Mouse (Mus musculus): ENCODE data around the gene Wdr60. TPM values are rescaled to one million over a fixed set of nuclear protein-coding genes. Genes with fewer than 3 reads are reported as not detected.
A peak's percentile ranks its signal among the peaks of the same experiment; 100 is the strongest.
"Not testable (repeated sequence)": the region's sequence is repeated elsewhere in the genome, so short reads cannot be mapped to it uniquely, and the experiment has no call there.

Wdr60 gene
- total RNA-seq (2015) (3.3 and 16.3 TPM in 2 replicates), total RNA-seq (2017) (5.1 and 8.4 TPM in 2 replicates)

DNA sequence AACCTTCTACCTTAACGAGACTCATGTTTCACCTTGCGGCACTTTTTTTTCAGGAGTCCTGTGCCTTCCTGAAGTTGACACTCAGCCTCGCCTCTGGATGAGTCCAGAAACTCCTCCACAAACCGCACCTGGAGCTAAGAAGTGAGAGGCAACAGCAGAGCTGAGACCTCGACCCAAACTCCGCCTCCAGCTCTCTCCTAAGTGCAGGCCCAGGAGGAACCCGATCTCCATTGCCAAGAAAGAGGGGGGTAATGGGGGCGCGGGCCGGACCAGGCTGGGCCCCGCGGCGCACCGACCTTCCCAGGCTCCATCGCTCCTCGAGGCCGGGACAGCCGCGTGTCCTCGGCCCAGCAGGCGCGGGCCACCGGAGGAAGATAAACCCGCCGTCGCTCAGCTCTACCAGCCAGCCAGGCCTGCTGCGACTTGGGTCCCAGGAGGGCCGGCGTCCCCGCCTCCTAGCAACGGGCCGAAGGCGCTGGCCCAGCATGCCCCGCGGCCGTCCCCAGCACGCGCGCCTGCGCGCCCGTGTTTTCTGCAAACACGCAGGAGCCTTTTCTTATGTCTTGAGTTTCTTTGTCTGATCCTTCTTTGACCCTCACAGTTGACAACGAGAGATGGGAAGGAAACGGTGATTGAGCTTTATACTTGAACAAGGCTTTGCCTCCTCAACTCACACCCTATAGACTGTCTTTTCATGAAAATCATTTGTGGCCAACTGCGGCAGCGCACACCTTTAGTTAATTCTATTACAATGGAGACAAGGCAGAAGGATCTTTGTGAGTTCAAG, at the start of gene Wdr60:
Gene Wdr60 (minus strand): TSS at position 468 of the 787 bp plus-strand sequence.
- peak; percentile 84 for ATAC-seq (replicated peaks; ENCODE audit: poor library complexity)

- peak; percentile 38 for ATAC-seq (replicated peaks; ENCODE audit: poor library complexity)
Observed at GRCm38 (mm10) chr12:116308612-116309011, 45.8 kb upstream of the Wdr60 start.

GRCm38 (mm10) chr12:116307870-116308269, 45.0 kb upstream of the Wdr60 start:
- ATAC-seq (replicated peaks; ENCODE audit: poor library complexity), result peak; percentile 27; the same call in 1 of the 2 replicates

DNA sequence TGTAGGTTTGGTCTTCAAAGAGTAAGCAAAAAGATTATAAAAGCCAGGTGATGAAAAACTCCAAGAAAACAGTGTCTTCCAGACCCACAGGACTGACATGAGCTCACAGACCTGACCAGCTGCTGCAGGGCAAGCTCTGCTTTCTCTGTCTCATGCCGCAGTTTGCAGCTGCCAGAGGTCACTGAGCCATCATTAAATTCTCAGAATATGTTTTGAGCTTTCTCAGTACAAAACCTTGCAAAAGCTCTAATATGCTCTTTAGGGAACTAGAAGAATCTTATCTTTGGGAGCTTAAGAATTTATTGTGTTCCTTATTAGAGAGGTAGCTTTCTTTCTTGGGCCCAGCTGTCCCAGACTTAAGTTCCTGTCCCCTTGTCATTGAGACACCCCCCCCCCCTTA, 43.2 kb upstream of the Wdr60 start:
- ATAC-seq (replicated peaks; ENCODE audit: poor library complexity), result no peak

DNA sequence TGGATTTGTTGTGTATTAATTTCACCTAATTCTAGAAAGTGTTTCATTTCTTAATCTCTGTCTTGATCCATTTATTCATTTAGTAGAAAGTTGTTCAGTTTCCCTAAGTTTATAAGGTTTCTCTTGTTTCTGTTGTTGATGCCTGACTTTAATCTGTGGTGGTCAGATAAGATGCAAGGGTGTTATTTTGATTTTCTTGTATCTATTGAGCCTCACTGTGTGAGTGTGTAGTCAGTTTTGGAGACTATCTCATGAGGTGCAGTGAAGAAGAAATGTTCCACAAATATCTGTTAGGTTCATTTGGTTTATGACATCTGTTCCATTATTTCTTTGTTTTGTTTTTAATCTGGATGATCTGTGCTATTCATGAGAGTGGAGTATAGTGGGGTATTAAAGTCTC, 39.4 kb upstream of the Wdr60 start:
- peak; percentile 64 for ATAC-seq (replicated peaks; ENCODE audit: poor library complexity)

- ATAC-seq (replicated peaks; ENCODE audit: poor library complexity), result no peak
Observed at GRCm38 (mm10) chr12:116299906-116300305, 37.1 kb upstream of the Wdr60 start.

- ATAC-seq (replicated peaks; ENCODE audit: poor library complexity), result no peak
Observed at GRCm38 (mm10) chr12:116293599-116294292, 30.9 kb upstream of the Wdr60 start.

GRCm38 (mm10) chr12:116293185-116293584, 30.4 kb upstream of the Wdr60 start:
- ATAC-seq (replicated peaks; ENCODE audit: poor library complexity), result peak; percentile 72

DNA sequence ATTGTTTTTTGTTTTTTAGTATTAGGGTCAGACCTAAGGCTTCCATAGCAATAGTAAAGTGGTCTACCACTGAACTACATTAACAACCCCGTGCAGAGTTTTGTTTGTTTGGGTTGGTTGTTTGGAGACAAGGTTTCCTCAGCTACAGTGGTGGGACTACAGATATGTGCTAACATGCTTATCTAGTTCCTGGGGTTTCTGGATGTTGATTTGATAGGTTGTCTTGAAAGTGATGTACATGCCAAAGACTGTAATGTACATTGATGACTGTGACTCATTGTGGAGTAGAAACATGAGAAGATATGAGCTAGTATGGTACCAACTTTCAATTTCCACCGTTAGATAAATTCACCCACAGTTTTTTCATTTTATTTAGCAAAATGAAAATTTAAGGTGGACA, 20.7 kb upstream of the Wdr60 start:
- ATAC-seq (replicated peaks; ENCODE audit: poor library complexity), result peak; percentile 10

- no peak for ATAC-seq (replicated peaks; ENCODE audit: poor library complexity)
Observed at GRCm38 (mm10) chr12:116282856-116283255, 20.0 kb upstream of the Wdr60 start.

DNA sequence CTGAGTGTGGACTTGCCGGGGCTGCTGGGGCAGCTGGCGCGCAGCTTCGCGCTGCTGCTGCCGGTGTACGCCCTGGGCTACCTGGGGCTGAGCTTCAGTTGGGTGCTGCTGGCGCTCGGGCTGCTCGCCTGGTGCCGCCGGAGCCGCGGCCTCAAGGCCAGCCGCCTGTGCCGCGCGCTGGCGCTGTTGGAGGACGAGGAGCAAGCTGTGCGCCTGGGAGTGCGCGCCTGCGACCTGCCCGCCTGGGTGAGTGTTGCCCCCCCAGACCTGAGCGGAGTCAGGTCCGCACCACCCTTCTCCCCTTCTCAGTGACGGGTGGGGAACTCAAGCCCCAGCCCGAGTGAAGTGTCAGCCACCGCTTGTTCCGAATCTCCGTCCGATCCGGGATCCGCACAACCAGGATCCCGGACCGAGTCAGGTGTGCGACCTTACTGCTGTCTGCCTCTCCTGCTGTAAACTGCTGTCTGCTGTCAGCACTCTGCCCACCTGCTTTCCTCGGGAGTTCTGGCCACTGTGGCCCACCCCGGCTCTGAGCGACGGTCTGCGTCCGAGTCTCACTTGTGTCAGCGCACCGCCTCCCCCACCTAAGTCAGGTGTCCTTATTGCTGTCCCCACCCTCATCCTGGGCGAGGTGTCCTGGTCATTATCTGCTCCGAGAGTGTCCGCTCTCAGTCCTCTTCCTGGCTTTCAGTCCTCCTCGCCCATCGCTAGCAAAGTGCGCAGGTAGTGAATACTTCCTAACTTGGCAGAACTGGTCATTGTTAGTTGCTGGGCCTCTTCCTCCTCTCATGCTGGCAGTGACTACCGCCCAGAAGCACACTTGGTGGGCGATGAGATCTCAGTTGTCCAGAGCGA, 18.8 kb upstream of the Wdr60 start:
- ATAC-seq (replicated peaks; ENCODE audit: poor library complexity), result peak; percentile 3; the same call in 1 of the 2 replicates

- ATAC-seq (replicated peaks; ENCODE audit: poor library complexity), result peak; percentile 70
Observed at GRCm38 (mm10) chr12:116280653-116281364, 18.0 kb upstream of the Wdr60 start, which contains the start of gene Esyt2. Gene Esyt2, plus strand, starts transcription at chr12:116281196.

- no peak for ATAC-seq (replicated peaks; ENCODE audit: poor library complexity)
Observed at GRCm38 (mm10) chr12:116280149-116280652, 17.4 kb upstream of the Wdr60 start.

DNA sequence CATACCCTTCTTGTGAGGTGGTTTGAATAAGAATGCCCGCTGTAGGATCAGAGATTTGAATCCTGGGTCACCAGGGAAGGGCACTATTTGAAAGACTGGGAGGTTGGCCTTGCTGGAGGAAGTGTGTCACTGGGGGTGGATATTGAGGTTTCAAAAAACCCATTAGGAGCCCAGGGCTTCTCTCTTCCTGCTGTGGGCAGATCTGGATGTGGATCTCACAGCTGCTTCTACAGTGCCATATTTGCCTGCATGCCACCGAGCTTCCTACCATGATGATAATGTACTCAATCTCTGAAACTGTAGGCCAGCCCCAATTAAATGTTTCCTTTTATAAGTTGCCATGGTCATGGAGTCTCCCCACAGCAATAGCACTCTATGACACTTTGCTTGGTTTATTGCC, 16.4 kb upstream of the Wdr60 start:
- no peak for ATAC-seq (replicated peaks; ENCODE audit: poor library complexity)

DNA sequence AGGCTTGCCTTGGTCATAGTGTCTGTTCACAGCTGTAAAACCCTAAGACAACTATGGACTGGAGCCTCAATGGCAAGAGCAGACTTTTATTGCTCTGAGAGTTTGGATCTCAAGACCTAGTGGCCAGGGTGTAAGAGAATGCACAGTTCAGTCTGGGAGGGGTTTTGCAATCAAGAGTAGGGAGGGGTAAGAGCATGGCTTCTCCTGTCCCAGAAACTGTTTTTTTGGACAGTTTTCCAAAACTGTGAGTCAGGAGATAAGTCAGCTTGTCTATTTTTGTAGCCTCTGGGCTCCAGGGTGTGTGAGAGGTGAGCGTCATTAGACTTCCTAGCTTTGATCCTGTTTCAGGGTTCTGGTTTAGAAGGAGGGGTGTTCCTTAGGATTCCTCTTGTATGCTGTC, 15.7 kb upstream of the Wdr60 start:
- no peak for ATAC-seq (replicated peaks; ENCODE audit: poor library complexity)

- ATAC-seq (replicated peaks; ENCODE audit: poor library complexity), result peak; percentile 10; the same call in 1 of the 2 replicates
Observed at GRCm38 (mm10) chr12:116276961-116277360, 14.1 kb upstream of the Wdr60 start.

- ATAC-seq (replicated peaks; ENCODE audit: poor library complexity), result no peak
Observed at GRCm38 (mm10) chr12:116275631-116276030, 12.8 kb upstream of the Wdr60 start.

GRCm38 (mm10) chr12:116275086-116275485, 12.3 kb upstream of the Wdr60 start, which contains the start of gene Gm11027:
Gene Gm11027, plus strand, starts transcription at chr12:116275386.
- not testable (repeated sequence) for ATAC-seq (replicated peaks; ENCODE audit: poor library complexity)

DNA sequence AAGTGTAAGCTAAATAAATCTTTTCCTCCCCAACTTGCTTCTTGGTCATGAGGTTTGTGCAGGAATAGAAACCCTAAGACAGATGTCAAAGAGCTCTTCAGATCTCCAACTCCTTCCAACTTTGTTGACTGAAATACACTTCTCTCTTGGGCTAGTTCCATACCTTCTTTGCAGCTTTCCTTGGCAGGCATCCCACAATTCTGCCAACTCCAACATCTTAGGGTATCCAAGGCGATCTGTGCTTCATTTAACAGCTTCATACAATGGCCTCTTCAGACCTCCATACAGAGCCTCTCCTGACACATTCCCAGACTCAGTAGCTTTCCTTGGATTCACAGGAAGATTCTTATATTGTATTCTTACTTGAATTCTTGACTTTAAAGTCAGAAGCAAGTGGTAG, 10.9 kb upstream of the Wdr60 start:
- no peak for ATAC-seq (replicated peaks; ENCODE audit: poor library complexity)

- no peak for ATAC-seq (replicated peaks; ENCODE audit: poor library complexity)
Observed at GRCm38 (mm10) chr12:116271071-116271470, 8.2 kb upstream of the Wdr60 start.
